Mouse (Mus musculus) spleen, adult 2 months (tissue): ENCODE data around the gene Shc4. TPM values are rescaled to one million over a fixed set of nuclear protein-coding genes. Genes with fewer than 3 reads are reported as not detected.
A peak's percentile ranks its signal among the peaks of the same experiment; 100 is the strongest.

Source experiments
- DNase-seq, 2 experiments: peaks; one replicate each; pipeline versions ENCODE4 v3.0.0 to v3.0.0-alpha.2; 2012 to 2021; ENCODE audit warnings: low spot score in 2 of 2, low read depth in 1 of 2
- H3K27ac ChIP-seq: fragments of 200-500 bp; 2 replicates; pipeline ENCODE4 v1.5.1; 2012; ENCODE audit warnings: low read length, inconsistent platforms; ENCODE audit not compliant: insufficient read depth
- H3K27me3 ChIP-seq: fragments of 200-500 bp; 2 replicates; pipeline ENCODE4 v1.6.1; 2012; ENCODE audit warnings: mild to moderate bottlenecking, moderate library complexity, low read length, inconsistent platforms; ENCODE audit not compliant: control insufficient read depth, insufficient read depth
- H3K36me3 ChIP-seq: fragments of 200-500 bp; 2 replicates; pipeline ENCODE4 v1.6.1; 2012; ENCODE audit warnings: mild to moderate bottlenecking, low read length, inconsistent platforms; ENCODE audit not compliant: control insufficient read depth, insufficient read depth
- H3K4me1 ChIP-seq: fragments of 200-500 bp; 2 replicates; pipeline ENCODE4 v1.6.1; 2011; ENCODE audit warnings: inconsistent platforms; ENCODE audit not compliant: control insufficient read depth, insufficient read depth, insufficient read length
- H3K4me3 ChIP-seq: fragments of 200-500 bp; 2 replicates; pipeline ENCODE4 v1.5.1; 2011; ENCODE audit warnings: mild to moderate bottlenecking, inconsistent platforms; ENCODE audit not compliant: insufficient read depth, insufficient read length; ENCODE audit errors: extremely low read depth
- CTCF ChIP-seq: fragments of 200-500 bp; IDR thresholded peaks from 2 replicates; pipeline ENCODE4 v1.5.1; 2011; ENCODE audit warnings: mild to moderate bottlenecking, inconsistent platforms; ENCODE audit not compliant: insufficient read depth, insufficient read length, insufficient replicate concordance; ENCODE audit errors: extremely low read depth
- POLR2A ChIP-seq: fragments of 200-500 bp; IDR thresholded peaks from 2 replicates; pipeline ENCODE4 v1.6.1; 2011; ENCODE audit warnings: low read depth, low read length, inconsistent platforms
- WGBS: fragments of 180-500 bp; shearing (Covaris S2); methylation state at CpG from one replicate; pipeline ENCODE4 v1.1.7; 2018; 5-methylcytosine and 5-hydroxymethylcytosine counted together
- polyA plus RNA-seq: library from polyadenylated mRNA; depleted of rRNA; stranded (reverse); fragments of >200 nt; gene quantifications from 2 replicates; pipeline ENCODE4 v1.2.3, GENCODE M21; 2012

The Shc4 gene
- polyA plus RNA-seq, 1 experiment = 0.23 TPM

DNA sequence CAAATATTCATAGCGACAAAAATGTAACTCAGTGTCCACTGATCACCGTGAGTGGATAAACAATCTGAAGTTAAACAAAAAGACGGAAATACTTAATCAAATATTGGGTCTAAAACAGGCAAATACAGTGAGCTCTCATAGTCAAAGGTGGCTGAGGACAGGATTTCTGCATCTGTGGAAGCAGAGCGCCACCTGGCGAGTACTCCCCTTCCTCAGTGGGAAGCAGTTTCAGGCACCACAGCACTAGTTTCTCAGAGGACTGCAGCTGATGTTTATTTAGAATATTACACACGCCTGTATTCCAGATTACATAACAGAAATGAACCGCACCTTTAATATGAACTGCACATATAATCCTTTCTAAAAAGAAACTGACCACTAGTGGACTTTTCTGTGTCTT lies 119.3 kb downstream of the Shc4 start:
- Histone ChIP-seq H3K27me3 (no peaks in the 10 kb centered on the region), H3K4me3 (no peak overlapping the region), H3K27ac (no peak overlapping the region), H3K36me3 (peaks cover 23% of the 10 kb centered on the region), H3K4me1 (no peaks in the 10 kb centered on the region)
- no peak for DNase-seq
- TF ChIP-seq CTCF = peak; percentile 21; the same call in 1 of the 2 replicates
- TF ChIP-seq POLR2A = no peak
- 89% methylated on average over 7 of the region's 7 CpGs for WGBS

DNA sequence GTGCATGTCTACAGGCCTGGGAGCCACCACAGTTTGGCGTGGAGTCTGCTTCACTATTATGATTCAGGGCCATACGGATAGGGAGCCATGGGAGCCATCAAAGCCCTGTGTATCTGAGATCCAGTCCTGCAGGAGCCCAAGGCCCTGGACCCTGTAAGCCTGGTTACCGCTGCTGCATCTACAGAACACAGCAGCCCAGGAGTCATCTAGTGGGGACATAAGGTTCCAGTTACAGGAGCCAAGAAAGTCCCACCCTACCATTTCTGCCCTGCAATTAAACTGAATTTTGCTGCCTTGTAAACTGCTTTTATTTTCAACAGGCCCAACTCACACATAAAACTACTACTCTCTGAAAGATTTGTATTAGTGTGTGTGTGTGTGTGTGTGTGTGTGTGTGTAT lies 121.0 kb downstream of the Shc4 start:
- peaks cover 27% of the 10 kb centered on the region for H3K36me3 ChIP-seq

GRCm38 (mm10) chr2:125598958-125599357 lies 125.0 kb downstream of the Shc4 start:
- no peaks in the 10 kb centered on the region for H3K4me1 ChIP-seq
- H3K27ac ChIP-seq = no peak overlapping the region
- H3K36me3 ChIP-seq = peaks cover 37% of the 10 kb centered on the region
- no peak overlapping the region for H3K4me3 ChIP-seq
- no peaks in the 10 kb centered on the region for H3K27me3 ChIP-seq
- DNase-seq = no peak
- WGBS = 92% methylated on average over 4 of the region's 4 CpGs
- TF ChIP-seq CTCF = no peak
- no peak for TF ChIP-seq POLR2A

More for the DNA sequence above, 121.0 kb downstream of the Shc4 start:
- no peaks in the 10 kb centered on the region for H3K27me3 ChIP-seq
- DNase-seq = no peak
- WGBS = 95% methylated on average over 3 of the region's 3 CpGs
- TF ChIP-seq POLR2A (no peak), CTCF (no peak)
- H3K4me3 ChIP-seq = no peak overlapping the region
- no peak overlapping the region for H3K27ac ChIP-seq
- H3K4me1 ChIP-seq = no peaks in the 10 kb centered on the region

DNA sequence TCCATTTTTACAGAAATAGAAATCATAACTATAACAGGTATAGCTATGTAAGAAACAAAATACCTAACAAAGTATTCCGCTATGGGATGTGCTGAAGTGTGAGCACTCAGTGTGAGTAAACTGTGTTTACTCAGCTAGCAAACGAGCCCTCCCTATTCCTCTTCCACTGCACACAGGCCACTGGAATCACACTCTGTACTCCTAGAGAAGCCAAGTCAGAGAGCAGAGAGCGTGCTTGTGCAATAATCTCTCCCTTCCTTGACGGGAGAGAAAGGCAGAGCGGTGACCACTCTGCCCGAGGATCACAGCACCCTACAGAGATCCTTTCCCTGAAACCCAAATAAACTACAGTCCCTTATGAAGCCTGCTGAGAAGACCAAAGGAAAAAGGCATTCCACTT lies 125.7 kb downstream of the Shc4 start:
- Histone ChIP-seq H3K27ac (no peak overlapping the region), H3K4me1 (no peaks in the 10 kb centered on the region), H3K4me3 (no peak overlapping the region), H3K27me3 (no peaks in the 10 kb centered on the region), H3K36me3 (peaks cover 36% of the 10 kb centered on the region)
- no peak for DNase-seq
- WGBS = 93% methylated on average over 6 of the region's 6 CpGs
- TF ChIP-seq POLR2A (no peak), CTCF (no peak)

DNA sequence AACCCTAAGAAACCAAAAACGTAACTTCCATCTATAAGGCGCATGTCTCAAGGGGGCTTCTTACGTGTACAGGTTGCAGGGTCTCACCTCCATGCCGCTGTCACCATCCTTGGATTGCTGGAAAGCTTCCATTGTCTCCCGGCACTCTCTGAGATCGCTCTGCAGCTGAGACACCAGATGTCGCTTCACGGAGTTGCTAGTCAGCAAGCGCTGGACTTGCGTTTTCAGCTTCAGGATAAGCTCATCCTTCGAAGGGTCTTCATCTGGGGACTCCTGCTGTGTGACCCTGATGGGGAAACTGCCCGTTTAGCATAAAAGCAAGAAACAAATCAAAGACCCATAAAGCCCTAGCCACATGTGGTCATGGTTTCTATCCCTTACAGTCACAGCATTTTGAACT lies 129.2 kb downstream of the Shc4 start:
- Histone ChIP-seq H3K4me3 (no peak overlapping the region), H3K4me1 (no peaks in the 10 kb centered on the region), H3K27me3 (no peaks in the 10 kb centered on the region), H3K36me3 (peaks cover 26% of the 10 kb centered on the region), H3K27ac (no peak overlapping the region)
- TF ChIP-seq CTCF = no peak
- no peak for TF ChIP-seq POLR2A
- DNase-seq = no peak
- 96% methylated on average over 12 of the region's 12 CpGs for WGBS

DNA sequence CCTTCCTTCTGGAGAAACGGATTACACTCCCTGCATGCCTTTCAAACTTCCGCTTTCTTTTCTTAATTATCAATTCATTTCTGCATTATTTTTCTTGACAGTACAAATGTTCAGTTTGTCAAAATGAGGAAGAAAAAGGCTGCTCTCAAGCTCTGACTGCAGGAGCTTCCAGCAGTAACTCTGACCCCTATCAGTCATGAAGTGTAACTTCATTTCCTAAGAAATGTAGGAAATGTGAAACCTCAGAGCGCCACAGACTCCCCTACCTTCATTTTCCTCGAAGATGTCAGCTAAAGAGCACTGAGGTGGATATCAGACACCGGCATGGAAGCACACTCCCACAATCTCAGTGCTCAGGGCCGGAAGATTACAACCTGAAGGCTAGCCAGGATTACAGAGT lies 129.9 kb downstream of the Shc4 start:
- Histone ChIP-seq H3K27me3 (no peaks in the 10 kb centered on the region), H3K4me1 (no peaks in the 10 kb centered on the region), H3K36me3 (peaks cover 24% of the 10 kb centered on the region), H3K4me3 (no peak overlapping the region), H3K27ac (no peak overlapping the region)
- DNase-seq = no peak
- WGBS = 73% methylated on average over 6 of the region's 6 CpGs
- TF ChIP-seq POLR2A = no peak

DNA sequence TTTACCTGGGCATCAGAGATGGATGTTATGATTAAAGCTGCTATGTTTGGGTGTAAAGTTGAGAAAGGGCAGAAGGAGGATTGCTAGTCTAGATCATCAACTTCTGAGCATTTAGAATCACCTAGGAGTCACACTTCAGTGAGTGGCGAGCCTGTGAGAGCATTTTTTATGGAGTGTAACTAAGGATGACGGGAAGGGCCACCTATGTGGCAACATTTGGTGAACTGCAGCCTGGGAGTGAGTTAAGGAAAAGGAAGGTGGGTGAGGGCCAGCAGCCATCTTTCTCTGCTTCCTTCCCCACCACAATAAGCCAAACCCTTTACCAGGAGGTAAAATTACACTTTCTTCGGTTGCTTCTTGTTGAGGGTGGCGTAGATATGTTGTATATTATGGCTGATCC lies 132.1 kb downstream of the Shc4 start:
- no peak overlapping the region for H3K4me3 ChIP-seq
- no peaks in the 10 kb centered on the region for H3K4me1 ChIP-seq
- WGBS = 95% methylated on average over 4 of the region's 4 CpGs
- H3K27ac ChIP-seq = no peak overlapping the region
- no peak for DNase-seq
- H3K36me3 ChIP-seq = peaks cover 27% of the 10 kb centered on the region
- no peaks in the 10 kb centered on the region for H3K27me3 ChIP-seq
- no peak for TF ChIP-seq POLR2A
